Mouse (Mus musculus): ENCODE data around the gene Six4.

The Six4 gene

DNA sequence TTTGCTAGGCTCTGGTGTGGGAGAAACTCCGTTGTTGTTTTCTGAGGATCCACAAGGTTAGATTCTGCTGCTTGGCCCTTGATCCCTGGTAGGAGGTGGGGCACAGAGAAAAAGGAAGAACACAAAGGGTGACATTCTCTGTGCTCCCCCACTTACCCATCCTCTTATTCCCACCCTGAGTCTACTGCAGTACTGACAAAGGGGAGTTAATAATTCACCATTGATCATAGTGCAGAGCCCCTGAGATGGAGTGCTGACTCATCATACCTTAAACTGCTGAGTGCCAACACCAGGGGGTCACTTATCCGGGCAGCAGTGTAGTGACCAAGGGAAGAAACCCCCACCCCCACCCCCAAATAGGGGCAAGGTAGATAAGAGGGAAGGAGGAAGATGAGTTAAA lies 18.7 kb downstream of the Six4 start:
- ChIA-PET CTCF (no interaction called here), POLR2A (interaction anchor here in 2 of 4 experiments (0.6 to 0.7 kb wide), 3 partner anchors 9 to 1642 kb away, joined by 3 read pairs; no protein-coding TSS in a partner anchor)

DNA sequence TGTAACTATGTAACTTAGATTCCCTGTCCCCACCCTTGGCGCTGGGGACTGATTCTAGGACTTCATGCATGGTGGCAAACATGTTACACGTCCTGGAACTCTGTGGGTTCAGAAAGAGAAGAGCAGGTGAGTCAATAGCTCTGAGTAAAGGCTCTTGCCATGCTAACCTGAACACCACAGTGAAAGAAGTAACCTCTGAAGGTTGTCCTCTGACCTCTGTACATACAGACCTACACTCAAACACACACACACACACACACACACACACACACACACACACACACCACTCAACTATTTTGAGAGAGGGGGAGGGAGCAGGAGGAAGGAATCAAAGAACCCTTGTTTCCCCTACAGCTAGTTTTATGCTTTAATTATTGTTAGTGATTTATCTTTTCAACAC lies 19.1 kb downstream of the Six4 start:
- ChIA-PET CTCF (no interaction called here), POLR2A (interaction anchor here in 2 of 4 experiments (0.6 to 0.7 kb wide), 4 partner anchors 9 to 1642 kb away, joined by 3 read pairs; no protein-coding TSS in a partner anchor)

GRCm38 (mm10) chr12:73090672-73091335 lies 22.5 kb downstream of the Six4 start:
- CTCF ChIA-PET = no interaction called here
- POLR2A ChIA-PET = interaction anchor here in 3 of 4 experiments (0.6 to 5.4 kb wide), 13 partner anchors 10 to 497 kb away, joined by 3 to 27 read pairs (median 3); partner anchors contain the start of genes Six4 (in 2 of the 3) and Mnat1 (in 1 of the 3)

DNA sequence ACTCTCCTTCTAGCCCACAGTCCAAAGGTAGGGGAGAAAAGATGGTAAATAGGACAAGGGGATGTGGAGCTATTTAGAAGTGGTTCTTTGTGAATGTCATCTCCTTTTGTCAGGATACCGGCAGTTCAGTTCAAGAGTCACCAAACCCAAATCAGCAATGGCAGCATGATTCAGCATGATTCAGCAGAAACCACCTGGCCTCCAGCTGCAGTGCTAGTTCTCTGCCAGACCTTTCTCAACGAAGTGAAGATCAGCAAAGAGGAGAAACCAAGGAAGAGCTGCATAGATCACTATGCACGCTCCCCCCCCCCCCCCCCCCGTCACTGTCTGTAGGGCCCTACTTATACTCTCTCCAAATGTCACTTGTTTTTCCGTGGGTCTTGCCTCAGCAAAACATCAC lies 24.3 kb downstream of the Six4 start:
- ChIA-PET POLR2A (interaction anchor here in 3 of 4 experiments (0.6 to 5.4 kb wide), 15 partner anchors 8 to 1778 kb away, joined by 3 to 54 read pairs (median 5); partner anchors contain the start of gene Six4 (in 3 of the 3)), CTCF (no interaction called here)

- POLR2A ChIA-PET = interaction anchor here in 3 of 4 experiments (0.6 to 5.4 kb wide), 16 partner anchors 9 to 1778 kb away, joined by 3 to 54 read pairs (median 5); partner anchors contain the start of gene Six4 (in 3 of the 3)
- CTCF ChIA-PET = no interaction called here
Observed at GRCm38 (mm10) chr12:73088500-73088899, 24.8 kb downstream of the Six4 start.

DNA sequence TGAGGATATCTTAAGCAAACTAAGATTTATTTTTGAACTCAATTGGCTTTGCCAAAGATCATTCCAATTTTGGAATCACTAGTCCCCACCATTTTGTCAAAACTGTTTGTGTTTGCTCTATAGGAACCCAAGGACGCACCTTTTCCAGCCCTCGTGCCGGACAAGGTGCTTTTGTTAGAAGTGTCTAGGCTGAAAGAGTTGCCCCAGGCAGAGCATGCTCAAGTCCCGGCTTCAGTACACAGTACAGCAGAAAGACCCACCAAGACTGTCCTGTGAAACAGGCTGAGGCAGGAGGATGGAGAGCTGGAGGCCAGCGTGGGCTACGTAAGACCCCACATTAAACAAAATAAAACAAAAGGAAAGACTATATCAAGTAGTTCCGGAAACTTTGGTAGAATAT lies 26.2 kb downstream of the Six4 start:
- ChIA-PET CTCF (interaction anchor here in 1 of 4 experiments (0.6 kb wide), 2 partner anchors 23 to 147 kb away, joined by 4 to 5 read pairs; no protein-coding TSS in a partner anchor), POLR2A (interaction anchor here (0.6 to 5.2 kb wide), 17 partner anchors 9 to 1825 kb away, joined by 3 to 54 read pairs (median 4); partner anchors contain the start of gene Six4 (in 2 of the 4))

DNA sequence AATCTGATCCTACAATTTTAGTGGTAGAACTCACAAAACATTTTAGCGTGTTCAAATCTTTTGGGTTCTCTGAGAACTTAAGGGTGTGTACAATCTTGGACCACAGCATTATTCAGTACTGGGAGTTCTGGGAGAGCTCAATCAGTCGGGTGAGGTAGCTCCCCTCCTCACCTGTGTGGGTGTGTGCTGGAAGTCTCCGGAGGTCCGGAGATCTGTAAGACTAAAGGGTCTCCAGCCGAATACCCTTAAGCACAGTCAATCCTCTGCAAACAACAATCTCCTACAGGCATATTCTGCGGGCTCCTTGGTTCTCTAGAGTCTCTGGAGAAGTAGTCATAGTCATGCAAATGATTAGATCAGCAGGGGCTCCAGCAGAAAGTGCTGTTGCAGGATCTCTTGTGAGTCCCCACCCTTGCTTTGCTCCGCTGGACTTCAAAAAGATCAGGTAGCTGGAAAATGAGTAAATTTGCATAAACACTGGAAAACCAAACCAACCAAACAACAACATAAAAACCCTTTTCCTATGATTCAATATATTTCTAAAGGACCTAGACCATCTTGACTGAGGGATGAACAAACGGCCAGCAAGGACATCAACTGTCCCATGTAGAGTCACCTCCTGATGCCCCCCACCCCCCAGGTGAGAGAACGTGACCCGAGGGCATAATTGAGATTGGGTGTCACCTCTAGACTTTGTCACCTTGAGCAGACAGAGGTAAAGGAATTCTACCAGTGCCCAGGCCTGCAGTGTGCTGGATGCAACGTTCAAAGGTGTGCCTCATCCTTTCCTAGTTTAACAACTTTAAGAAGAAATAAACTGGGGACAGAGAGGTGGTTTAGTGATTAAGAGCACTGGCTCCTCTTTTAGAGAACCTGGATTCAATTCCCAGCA lies 27.3 kb downstream of the Six4 start:
- CTCF ChIA-PET = interaction anchor here in 1 of 4 experiments (1.0 to 1.3 kb wide), 2 partner anchors 33 to 431 kb away, joined by 3 read pairs; partner anchors contain the start of gene Six1
- POLR2A ChIA-PET = interaction anchor here (0.5 to 5.2 kb wide), 33 partner anchors 10 to 988 kb away, joined by 3 to 54 read pairs (median 5); partner anchors contain the start of genes Six4 (in 4 of the 4), Six1 (in 3 of the 4) and Mnat1 (in 1 of the 4)

GRCm38 (mm10) chr12:73083773-73084172 lies 29.5 kb downstream of the Six4 start:
- ChIA-PET POLR2A (interaction anchor here in 3 of 4 experiments (0.6 to 1.5 kb wide), 6 partner anchors 8 to 29 kb away, joined by 3 to 6 read pairs (median 3); partner anchors contain the start of gene Six4 (in 1 of the 3)), CTCF (interaction anchor here in 1 of 4 experiments (1.5 kb wide), 1 partner anchor 11 kb away, joined by 4 read pairs; no protein-coding TSS in a partner anchor)

DNA sequence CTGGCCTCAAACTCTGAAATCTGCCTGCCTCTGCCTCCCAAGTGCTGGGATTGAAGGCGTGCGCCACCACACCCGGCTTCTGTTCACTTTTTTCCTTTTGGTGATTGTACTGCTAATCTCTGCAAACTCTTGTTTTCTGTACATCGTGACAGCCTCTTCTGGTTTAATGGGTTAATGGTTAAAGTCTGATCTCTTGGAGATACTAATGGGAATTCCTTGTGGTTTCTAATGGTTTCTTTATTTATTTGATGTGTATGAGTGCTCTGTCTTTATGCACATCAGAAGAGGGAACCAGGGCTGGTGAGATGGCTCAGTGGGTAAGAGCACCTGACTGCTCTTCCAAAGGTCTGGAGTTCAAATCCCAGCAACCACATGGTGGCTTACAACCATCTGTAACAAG lies 31.4 kb downstream of the Six4 start:
- ChIA-PET POLR2A (interaction anchor here in 1 of 4 experiments (1.8 kb wide), 1 partner anchor 22 kb away, joined by 4 read pairs; no protein-coding TSS in a partner anchor), CTCF (interaction anchor here in 1 of 4 experiments (1.2 kb wide), 1 partner anchor 22 kb away, joined by 3 read pairs; no protein-coding TSS in a partner anchor)

- ChIA-PET POLR2A (interaction anchor here in 2 of 4 experiments (0.6 to 2.0 kb wide), 2 partner anchors 25 to 514 kb away, joined by 3 to 8 read pairs; no protein-coding TSS in a partner anchor), CTCF (no interaction called here)
Observed at GRCm38 (mm10) chr12:73060805-73061410, 52.3 kb downstream of the Six4 start.

DNA sequence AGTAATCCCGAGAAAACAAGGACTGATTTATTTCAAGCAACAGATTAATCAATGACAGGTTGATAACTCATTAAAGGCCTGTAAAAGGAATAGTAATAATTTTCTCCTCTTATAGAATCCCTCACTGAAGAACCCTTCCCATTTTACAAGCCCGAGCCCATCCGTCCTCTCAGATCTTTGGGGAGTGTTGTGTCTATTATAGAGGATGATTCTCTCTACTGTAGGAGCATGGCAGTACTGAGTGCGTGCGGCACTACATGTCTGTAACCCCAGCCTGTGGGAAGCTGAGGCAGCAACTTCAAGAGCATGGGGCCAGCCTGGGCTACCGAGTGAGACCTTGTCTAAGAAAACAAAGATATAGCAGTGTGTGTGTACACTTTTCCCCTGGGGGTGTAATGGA lies 55.8 kb downstream of the Six4 start:
- ChIA-PET CTCF (no interaction called here), POLR2A (interaction anchor here in 1 of 4 experiments (1.0 to 1.6 kb wide), 2 partner anchors 11 to 57 kb away, joined by 3 read pairs; no protein-coding TSS in a partner anchor)

DNA sequence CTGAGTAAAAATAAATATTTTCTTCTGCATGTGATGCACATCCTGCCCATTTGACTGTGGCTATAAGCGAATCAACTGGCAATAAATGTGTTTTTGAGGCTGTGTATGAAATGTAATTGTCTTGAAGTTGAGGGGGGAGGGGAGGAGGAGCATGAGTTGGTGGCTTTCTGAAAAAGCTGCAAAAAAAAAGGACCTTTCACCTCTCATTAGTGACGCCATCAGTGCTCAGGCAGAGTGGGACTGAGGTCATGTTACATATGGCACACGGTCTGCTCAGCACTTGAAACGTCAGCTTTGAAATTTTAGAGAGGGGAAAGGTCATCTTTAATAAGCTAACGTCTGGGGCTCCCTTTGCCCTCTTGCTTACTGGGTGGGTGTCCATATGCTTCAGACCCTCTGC lies 57.8 kb downstream of the Six4 start:
- ChIA-PET CTCF (interaction anchor here in 1 of 4 experiments (1.4 kb wide), 1 partner anchor 79 kb away, joined by 3 read pairs; no protein-coding TSS in a partner anchor), POLR2A (interaction anchor here in 3 of 4 experiments (0.6 to 2.3 kb wide), 4 partner anchors 10 to 263 kb away, joined by 3 to 12 read pairs (median 5); no protein-coding TSS in a partner anchor)

GRCm38 (mm10) chr12:73054576-73055185 lies 58.6 kb downstream of the Six4 start:
- POLR2A ChIA-PET = interaction anchor here (0.6 to 2.3 kb wide), 8 partner anchors 9 to 263 kb away, joined by 3 to 13 read pairs (median 3); partner anchors contain the start of gene Six4 (in 1 of the 4)
- CTCF ChIA-PET = interaction anchor here in 3 of 4 experiments (0.5 to 1.5 kb wide), 6 partner anchors 17 to 1280 kb away, joined by 3 to 9 read pairs (median 4); partner anchors contain the start of gene Six4 (in 1 of the 3)

DNA sequence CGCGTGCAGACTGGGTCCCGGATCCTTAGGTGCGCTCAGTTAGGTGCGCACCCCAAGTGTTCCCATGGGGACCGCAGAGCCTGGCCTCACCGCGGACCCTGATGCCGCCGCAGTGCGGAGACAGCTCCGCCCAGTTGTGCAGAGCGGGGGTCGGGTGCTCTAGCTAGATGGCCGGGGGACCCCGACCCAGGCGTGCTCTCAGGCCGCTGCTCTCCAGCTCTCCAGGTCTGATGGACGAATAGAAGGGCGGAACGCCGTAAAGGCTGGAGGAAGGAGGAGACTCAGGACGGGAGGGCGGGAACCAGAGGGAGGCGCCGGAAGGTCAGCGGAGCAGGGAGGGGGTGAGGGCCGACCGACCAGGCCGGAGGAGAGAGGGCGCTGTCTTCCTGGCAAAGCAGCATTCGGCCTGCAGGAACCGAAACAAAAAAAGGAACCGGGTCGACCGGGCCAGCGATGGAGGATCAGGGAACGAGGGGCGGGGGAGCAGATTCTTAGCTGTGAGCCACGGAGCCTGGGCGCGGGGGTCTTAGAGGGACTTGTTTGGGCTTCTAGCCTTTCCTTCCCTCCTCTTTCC lies 59.5 kb downstream of the Six4 start, which contains the start of gene Six1:
Gene Six1, minus strand, starts transcription at position 220 of the 574 bp plus-strand sequence.
- ChIA-PET POLR2A (interaction anchor here in 3 of 4 experiments (0.6 to 2.3 kb wide), 13 partner anchors 10 to 67 kb away, joined by 3 to 12 read pairs (median 4); no protein-coding TSS in a partner anchor), CTCF (interaction anchor here in 3 of 4 experiments (0.7 to 2.2 kb wide), 7 partner anchors 9 to 463 kb away, joined by 3 to 8 read pairs (median 4); no protein-coding TSS in a partner anchor)

DNA sequence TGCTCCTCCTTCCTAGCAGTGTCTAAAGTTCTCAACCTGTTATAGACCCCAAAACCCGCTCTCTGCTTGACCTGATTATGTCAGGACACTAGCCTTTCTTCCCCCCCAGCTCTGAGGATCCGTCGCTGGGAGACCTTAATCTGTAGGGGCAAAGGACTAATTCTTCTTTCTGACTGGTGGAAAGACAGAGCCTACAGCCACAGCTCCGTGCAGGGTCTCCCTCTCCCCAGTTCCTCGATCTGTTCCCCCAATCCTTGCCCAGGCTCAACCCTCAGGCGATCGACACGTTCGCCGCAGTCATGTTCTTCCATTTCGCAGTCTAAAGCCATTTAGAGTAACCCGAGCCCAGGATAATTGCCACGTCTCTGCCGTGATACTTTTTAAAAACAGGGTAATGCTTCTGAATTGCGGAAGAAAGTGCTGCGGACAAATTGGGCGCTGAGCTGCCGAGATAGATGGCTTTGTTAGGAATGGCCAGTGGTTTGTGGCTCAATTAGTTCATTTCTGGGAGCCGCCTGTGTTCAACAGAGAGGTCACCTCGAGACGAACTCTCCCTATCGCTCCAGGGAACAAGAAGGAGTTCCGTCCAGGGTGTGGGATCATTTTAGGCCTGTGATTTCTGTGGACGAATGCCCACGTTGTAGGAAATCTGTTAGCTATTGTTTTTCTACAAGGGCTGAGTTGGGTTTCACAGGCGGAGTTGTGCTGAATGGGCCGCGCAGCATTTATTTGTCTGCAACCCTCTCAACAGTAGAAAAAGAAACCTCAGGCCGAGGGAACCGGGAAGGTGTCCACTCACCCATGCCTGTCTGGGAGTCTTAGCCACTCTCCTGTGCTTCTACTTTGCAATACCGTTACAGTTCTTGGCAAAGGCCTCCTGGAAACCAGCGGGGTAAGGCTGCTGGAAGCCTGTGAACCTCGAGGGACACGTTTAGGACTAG lies 60.3 kb downstream of the Six4 start:
- CTCF ChIA-PET = interaction anchor here in 3 of 4 experiments (0.7 to 2.2 kb wide), 7 partner anchors 8 to 464 kb away, joined by 3 to 8 read pairs (median 4); no protein-coding TSS in a partner anchor
- POLR2A ChIA-PET = interaction anchor here in 3 of 4 experiments (0.6 to 2.2 kb wide), 16 partner anchors 9 to 68 kb away, joined by 3 to 8 read pairs (median 4); partner anchors contain the start of gene Six4 (in 1 of the 3)

All from embryonic stem cell, embryonic (primary cell).